Mouse (Mus musculus) forebrain, embryonic 13.5 days (tissue): Measurements from ENCODE around the gene Coq2. TPM values are rescaled to one million over a fixed set of nuclear protein-coding genes. Genes with fewer than 3 reads are reported as not detected.
A peak's percentile ranks its signal among the peaks of the same experiment; 100 is the strongest.

Experiments used
- ATAC-seq: fragments of 200-750 bp; cut with Nextera tagmentation; 2 replicates; pipeline ENCODE4 v1.8.0; 2017
- H3K27ac ChIP-seq: fragments of 300-500 bp; sonication (generic); 2 replicates; pipeline ENCODE4 v1.5.1; 2015; ENCODE audit warnings: inconsistent platforms, mild to moderate bottlenecking, moderate library complexity
- H3K27me3 ChIP-seq: fragments of 300-500 bp; sonication (generic); 2 replicates; pipeline ENCODE4 v1.6.1; 2015; ENCODE audit warnings: mild to moderate bottlenecking, inconsistent platforms
- H3K36me3 ChIP-seq: fragments of 300-500 bp; sonication (generic); 2 replicates; pipeline ENCODE4 v1.6.1; 2015; ENCODE audit warnings: mild to moderate bottlenecking, inconsistent platforms; ENCODE audit not compliant: poor library complexity, severe bottlenecking
- H3K4me1 ChIP-seq: fragments of 300-500 bp; sonication (generic); 2 replicates; pipeline ENCODE4 v1.6.1; 2015; ENCODE audit warnings: inconsistent platforms
- H3K4me2 ChIP-seq: fragments of 300-500 bp; sonication (generic); 2 replicates; pipeline ENCODE4 v1.6.1; 2015; ENCODE audit warnings: inconsistent platforms, mild to moderate bottlenecking, moderate library complexity
- H3K4me3 ChIP-seq: fragments of 300-500 bp; sonication (generic); 2 replicates; pipeline ENCODE4 v1.5.1; 2015; ENCODE audit warnings: mild to moderate bottlenecking, inconsistent platforms
- H3K9ac ChIP-seq: fragments of 300-500 bp; sonication (generic); 2 replicates; pipeline ENCODE4 v1.6.1; 2015; ENCODE audit warnings: mild to moderate bottlenecking, inconsistent platforms
- H3K9me3 ChIP-seq: fragments of 300-500 bp; sonication (generic); replicated peaks from 2 replicates; pipeline ENCODE4 v1.6.1; 2016; ENCODE audit warnings: inconsistent platforms
- WGBS: fragments of 180-500 bp; shearing (Covaris S2); methylation state at CpG from one replicate; pipeline ENCODE4 v1.1.7; 2015; 5-methylcytosine and 5-hydroxymethylcytosine counted together
- polyA plus RNA-seq: library from polyadenylated mRNA; unstranded; fragments of >200 nt; fragmentation: Nextera tagmentation; extraction: Ambion mirVana; gene quantifications from 2 replicates; pipeline ENCODE4 v1.2.1, GENCODE M21; 2015

Gene Coq2
- 42.7 and 43.6 TPM in 2 replicates for polyA plus RNA-seq

DNA sequence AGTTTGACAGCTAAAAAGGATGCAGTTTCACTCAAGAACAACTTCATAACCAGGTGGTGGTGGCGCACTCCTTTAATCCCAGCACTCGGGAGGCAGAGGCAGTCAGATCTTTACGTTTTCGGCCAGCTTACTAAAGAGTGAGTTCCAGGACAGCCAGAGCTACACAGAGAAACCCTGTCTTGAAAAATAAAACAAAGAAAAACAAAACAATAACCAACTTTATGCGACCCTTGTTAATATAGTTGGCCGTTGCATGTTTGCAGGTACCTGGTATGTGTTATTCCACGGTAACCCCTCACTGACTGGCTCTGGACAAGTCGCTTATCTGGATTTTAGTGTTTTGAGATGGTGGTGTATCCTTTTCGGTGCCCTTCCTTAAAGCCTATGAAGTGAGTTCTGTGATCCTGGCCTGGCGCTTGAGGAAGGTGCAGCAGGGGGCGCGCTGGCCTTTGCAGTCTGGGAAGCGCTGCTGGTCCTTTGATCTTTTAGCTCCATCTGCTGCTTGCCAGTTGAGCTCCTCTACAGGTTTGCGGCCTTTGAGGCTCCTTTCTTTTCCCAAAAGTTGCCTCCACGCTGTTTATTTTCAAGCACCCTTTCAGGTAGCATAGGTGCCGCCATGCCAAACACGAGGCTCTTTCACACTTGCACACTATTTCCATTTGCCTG is at the start of gene Coq2:
Coq2 (minus strand) TSS at position 430 of the 666 bp plus-strand sequence.
- Histone ChIP-seq H3K4me3 (peak within 1 kb of the TSS; percentile 82), H3K4me2 (peak within 1 kb of the TSS; percentile 66), H3K4me1 (peaks cover 28% of the 10 kb centered on the region), H3K27me3 (no peaks in the 10 kb centered on the region; the same call in 1 of the 2 replicates), H3K9ac (peak within 1 kb of the TSS; percentile 91), H3K27ac (peak within 1 kb of the TSS; percentile 31; the same call in 1 of the 2 replicates), H3K9me3 (no peaks in the 10 kb centered on the region), H3K36me3 (peaks cover 4% of the 10 kb centered on the region; the same call in 1 of the 2 replicates)
- 11% methylated on average over 17 of the region's 17 CpGs for WGBS
- ATAC-seq: peak; percentile 39

DNA sequence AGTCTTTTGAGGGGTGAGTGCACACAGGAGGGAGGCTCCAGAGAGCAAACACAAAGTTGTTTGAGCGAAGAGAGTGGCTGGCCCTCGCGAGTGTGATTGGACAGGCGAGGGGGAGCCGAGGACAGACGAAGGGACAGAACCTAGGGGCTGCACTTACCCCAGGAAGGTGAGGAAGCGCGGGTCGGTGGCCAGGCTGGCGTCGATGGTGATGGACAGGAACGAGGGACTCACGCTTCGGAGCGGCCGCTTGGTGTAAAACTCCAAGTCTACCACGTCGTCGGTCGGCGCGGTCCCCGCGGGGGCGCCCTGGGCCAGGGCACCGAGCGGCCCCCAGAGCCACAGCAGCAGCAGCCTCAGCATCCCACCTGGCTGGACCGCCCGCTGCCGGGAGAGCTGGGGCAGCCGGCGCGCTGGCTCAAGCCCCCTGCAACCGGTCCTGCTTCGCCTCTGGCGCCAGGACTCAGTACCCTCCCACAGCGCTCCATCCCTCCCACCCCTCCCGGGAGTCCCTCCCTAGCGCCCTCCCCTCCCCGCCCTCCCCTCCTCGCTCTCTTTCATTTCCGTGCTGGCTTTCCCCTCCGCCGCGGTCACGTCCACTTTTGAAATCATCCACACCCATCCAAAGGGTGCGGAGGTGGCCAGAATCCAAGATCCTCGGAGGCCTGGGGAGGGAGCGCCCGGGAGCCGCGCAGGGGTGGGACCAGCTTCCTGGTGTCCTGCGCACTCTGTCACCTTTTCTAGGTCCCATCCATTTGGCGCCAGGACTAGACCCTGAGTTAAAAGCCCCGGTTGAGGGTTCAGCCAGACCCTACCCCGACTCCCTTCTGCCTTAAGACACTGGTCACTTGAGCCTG is 44.5 kb upstream of the Coq2 start, which contains the start of gene Hpse:
Hpse (minus strand) TSS at position 482 of the 854 bp plus-strand sequence.
- no peak within 1 kb of the TSS for H3K27ac ChIP-seq
- H3K4me2 ChIP-seq: peak within 1 kb of the TSS; percentile 96
- peak within 1 kb of the TSS; percentile 66 for H3K9ac ChIP-seq
- H3K4me1 ChIP-seq: peaks cover 13% of the 10 kb centered on the region
- H3K36me3 ChIP-seq: no peaks in the 10 kb centered on the region
- H3K27me3 ChIP-seq: peaks cover 13% of the 10 kb centered on the region
- WGBS: under 1% methylated on average over 38 of the region's 56 CpGs
- peak; percentile 80 for ATAC-seq
- H3K4me3 ChIP-seq: peak within 1 kb of the TSS; percentile 52
- H3K9me3 ChIP-seq: no peaks in the 10 kb centered on the region; the same call in 1 of the 2 replicates

DNA sequence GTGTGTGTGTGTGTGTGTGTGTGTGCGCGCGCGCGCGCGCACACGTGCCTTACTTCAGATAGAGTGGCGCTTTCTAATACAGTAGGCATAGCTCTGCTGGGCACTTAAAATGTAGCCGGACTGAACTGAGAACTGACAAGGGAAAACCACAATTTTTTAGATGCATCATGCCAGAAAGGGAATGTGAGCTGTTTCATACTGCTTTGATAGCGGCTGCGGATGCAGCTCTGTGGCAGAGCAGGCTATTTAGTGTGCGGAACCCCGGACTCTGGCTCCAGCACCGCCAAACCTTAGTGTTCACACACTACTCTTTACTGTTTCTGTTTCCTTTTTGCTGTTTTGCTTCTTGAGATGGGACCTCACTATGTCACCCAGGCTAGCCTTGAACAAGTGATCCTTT is 41.8 kb upstream of the Coq2 start:
- H3K9me3 ChIP-seq: no peaks in the 10 kb centered on the region
- 94% methylated on average over 15 of the region's 15 CpGs for WGBS
- no peak for ATAC-seq

DNA sequence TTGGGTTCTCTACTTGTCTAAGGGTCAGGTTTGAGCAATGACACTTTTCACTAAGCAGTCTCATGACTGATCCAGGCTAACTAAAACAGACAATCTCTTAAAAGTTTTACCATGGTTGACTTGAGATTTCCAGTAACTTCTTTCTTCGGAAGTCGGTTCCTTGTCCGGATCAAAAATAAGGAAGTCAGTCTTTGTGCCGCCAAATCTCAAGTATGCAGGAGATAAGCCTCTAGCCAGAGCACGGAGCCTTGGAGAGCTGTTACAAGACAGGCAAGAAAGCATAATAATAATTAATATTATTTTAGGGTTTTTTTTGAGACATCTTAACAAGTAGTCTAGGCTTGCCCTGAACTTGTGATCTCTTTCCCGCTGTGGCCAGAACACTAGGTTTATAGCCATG is 36.3 kb upstream of the Coq2 start:
- Histone ChIP-seq H3K4me1 (no peaks in the 10 kb centered on the region), H3K36me3 (no peaks in the 10 kb centered on the region), H3K4me3 (no peak overlapping the region), H3K27me3 (no peaks in the 10 kb centered on the region), H3K4me2 (no peak overlapping the region), H3K27ac (no peak overlapping the region), H3K9ac (no peak overlapping the region), H3K9me3 (no peaks in the 10 kb centered on the region)
- 93% methylated on average over 6 of the region's 6 CpGs for WGBS
- ATAC-seq: no peak

More for the DNA sequence above, 41.8 kb upstream of the Coq2 start:
- Histone ChIP-seq H3K27ac (no peak overlapping the region), H3K4me3 (no peak overlapping the region), H3K4me1 (peaks cover 13% of the 10 kb centered on the region), H3K27me3 (peaks cover 13% of the 10 kb centered on the region), H3K9ac (no peak overlapping the region), H3K36me3 (no peaks in the 10 kb centered on the region), H3K4me2 (no peak overlapping the region)

DNA sequence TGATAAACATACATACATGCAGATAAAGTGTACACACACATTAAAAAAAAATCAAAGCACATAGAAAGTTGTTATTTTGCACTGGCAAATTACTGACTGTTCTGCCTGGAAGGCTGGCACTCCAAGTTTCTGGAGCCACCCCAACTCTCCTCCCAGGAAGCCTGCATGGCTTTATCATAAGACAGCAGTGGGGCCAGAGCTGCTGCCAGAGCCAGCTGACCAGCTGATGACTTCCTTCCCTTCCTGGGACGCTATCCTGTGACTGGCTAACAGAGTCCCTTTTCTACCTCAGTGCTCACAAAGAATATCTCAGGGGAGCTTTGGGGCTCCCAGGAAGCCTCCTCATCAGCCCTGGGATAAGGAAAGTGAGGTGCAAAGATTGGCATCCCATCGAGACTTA is 35.1 kb upstream of the Coq2 start:
- Histone ChIP-seq H3K4me3 (no peak overlapping the region), H3K27me3 (no peaks in the 10 kb centered on the region), H3K4me1 (no peaks in the 10 kb centered on the region), H3K4me2 (no peak overlapping the region), H3K36me3 (no peaks in the 10 kb centered on the region), H3K9me3 (no peaks in the 10 kb centered on the region), H3K27ac (no peak overlapping the region), H3K9ac (no peak overlapping the region)
- ATAC-seq: no peak
- 56% methylated on average over 2 of the region's 2 CpGs for WGBS

DNA sequence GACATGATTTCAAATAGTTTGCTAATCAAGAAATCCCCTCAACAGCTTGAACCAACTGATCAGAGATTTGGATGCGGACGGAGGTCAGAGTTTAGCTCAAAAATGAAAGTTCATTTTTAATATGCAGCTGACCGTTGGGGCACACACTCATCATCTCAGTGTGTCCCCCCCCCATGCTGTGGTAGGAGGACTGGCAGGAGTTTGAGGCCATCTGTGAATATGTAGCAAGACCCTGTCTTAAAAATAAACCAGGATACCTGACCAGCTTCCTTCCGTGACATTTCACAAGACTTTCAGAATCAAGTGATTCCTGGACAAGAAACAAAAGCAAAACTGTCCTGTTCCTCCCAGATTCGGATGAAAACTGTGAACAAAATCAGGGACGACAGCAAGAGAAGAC is 34.1 kb upstream of the Coq2 start:
- 89% methylated on average over 6 of the region's 6 CpGs for WGBS
- no peak for ATAC-seq
- Histone ChIP-seq H3K27ac (no peak overlapping the region), H3K9me3 (no peaks in the 10 kb centered on the region), H3K27me3 (no peaks in the 10 kb centered on the region), H3K36me3 (no peaks in the 10 kb centered on the region), H3K4me1 (no peaks in the 10 kb centered on the region), H3K9ac (no peak overlapping the region), H3K4me2 (no peak overlapping the region), H3K4me3 (no peak overlapping the region)

DNA sequence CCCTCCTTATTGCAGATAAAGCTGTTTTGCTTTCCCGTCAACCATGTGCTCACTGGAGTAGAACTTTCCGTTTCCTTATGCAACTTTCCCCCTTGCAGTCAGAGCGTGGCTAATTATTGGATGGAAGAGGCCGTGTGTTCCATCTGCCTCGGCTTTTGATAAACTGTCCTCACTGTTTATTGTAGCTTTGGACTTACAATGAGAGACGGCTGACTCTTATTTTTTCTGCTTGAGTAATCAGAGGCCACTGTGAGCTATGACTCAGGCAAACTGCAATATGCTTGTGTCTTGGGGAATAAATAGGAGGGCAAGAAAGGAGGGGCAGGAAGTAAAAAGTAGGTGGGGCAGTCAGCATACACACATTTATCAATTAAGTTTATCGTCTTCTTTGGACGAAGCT is 31.7 kb upstream of the Coq2 start:
- no peak for ATAC-seq
- H3K36me3 ChIP-seq: no peaks in the 10 kb centered on the region
- WGBS: 67% methylated on average over 8 of the region's 8 CpGs
- no peak overlapping the region for H3K9ac ChIP-seq
- H3K4me2 ChIP-seq: no peak overlapping the region
- H3K4me3 ChIP-seq: no peak overlapping the region
- no peaks in the 10 kb centered on the region for H3K9me3 ChIP-seq
- no peaks in the 10 kb centered on the region for H3K27me3 ChIP-seq
- no peaks in the 10 kb centered on the region for H3K4me1 ChIP-seq
- no peak overlapping the region for H3K27ac ChIP-seq

DNA sequence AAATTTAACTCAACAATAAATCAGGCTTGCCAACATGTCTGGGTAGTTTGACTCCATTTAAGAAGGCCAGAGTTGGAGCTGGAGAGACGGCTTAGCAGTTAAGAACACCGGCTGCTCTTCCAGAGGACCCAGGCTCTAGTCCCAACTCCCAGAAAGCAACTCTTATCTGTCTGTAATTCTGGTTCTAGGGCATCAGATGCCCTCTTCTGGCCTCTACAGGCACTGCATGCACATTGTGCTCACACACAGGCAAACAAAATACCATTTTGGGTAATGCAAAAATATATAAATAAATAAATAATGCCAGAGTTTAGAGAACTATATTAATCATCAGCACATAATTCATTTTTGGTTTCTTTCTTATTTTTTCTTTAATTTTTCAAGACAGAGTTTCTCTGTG is 29.3 kb upstream of the Coq2 start:
- Histone ChIP-seq H3K9me3 (no peaks in the 10 kb centered on the region), H3K27ac (no peak overlapping the region), H3K4me3 (no peak overlapping the region), H3K4me2 (no peak overlapping the region), H3K36me3 (no peaks in the 10 kb centered on the region), H3K27me3 (no peaks in the 10 kb centered on the region), H3K9ac (no peak overlapping the region), H3K4me1 (no peaks in the 10 kb centered on the region)
- 98% methylated on average over 2 of the region's 2 CpGs for WGBS
- ATAC-seq: no peak

DNA sequence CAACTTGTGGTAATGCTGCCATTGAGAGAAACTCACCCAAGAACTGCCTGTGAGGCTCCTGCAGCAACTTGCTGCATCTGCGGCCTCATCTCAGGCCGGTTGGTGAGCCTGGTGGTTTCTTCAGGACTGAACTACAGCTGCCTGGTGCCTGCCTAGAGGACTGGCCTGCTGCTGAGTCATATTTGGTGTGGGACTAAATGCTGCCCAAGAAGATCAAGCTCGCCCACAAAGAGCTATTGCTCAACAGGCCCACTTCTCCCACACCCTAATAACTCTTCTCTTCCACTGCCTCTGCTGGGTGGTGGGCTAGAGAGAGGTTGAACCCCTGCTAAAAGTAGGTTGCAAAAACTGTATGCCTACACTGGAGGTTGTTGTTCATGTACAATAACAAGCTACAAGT is 27.4 kb upstream of the Coq2 start:
- H3K27ac ChIP-seq: no peak overlapping the region
- no peaks in the 10 kb centered on the region for H3K4me1 ChIP-seq
- WGBS: 93% methylated on average over 3 of the region's 3 CpGs
- H3K27me3 ChIP-seq: no peaks in the 10 kb centered on the region
- no peaks in the 10 kb centered on the region for H3K9me3 ChIP-seq
- ATAC-seq: no peak
- H3K36me3 ChIP-seq: no peaks in the 10 kb centered on the region
- H3K4me3 ChIP-seq: no peak overlapping the region
- no peak overlapping the region for H3K4me2 ChIP-seq
- no peak overlapping the region for H3K9ac ChIP-seq

DNA sequence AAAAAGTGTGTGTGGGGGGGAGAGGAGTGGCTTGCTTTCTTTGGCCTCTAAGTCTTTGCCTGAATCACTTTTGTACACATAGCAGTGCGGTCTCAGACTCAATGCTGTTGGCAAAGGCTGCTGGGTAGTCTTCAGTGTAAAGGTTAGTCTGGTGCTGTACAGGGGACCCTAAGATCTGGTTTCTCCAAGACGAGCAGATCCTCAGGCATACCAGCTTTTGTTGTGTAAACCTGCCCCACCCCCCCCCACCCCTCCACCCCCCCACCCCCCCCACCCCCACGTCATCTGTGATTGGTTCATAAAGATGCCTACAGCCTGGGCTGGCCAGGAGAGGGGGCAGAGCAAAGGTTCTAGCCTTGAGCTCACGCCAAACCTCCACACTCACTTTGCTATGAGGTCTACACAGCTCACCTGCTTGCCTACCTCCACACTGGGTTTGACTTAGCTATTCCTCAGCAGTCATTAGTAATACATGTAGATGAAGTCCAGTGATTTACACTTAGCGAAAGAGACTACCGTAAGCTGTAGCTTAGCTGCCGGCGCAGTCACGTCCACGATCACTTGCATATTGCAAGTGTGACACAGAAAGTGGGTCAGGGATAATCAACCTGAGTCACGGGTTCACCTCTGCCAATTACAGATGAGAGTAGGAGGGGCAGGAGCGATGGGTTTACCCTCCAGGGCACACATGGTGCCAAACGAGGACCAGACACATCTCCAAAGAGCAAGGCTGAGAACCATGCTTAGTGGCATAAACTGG is 26.1 kb upstream of the Coq2 start:
- Histone ChIP-seq H3K27ac (no peak overlapping the region), H3K9me3 (no peaks in the 10 kb centered on the region), H3K4me1 (no peaks in the 10 kb centered on the region), H3K4me2 (no peak overlapping the region), H3K36me3 (no peaks in the 10 kb centered on the region), H3K27me3 (no peaks in the 10 kb centered on the region), H3K4me3 (no peak overlapping the region), H3K9ac (no peak overlapping the region)
- 86% methylated on average over 13 of the region's 13 CpGs for WGBS
- ATAC-seq: no peak

DNA sequence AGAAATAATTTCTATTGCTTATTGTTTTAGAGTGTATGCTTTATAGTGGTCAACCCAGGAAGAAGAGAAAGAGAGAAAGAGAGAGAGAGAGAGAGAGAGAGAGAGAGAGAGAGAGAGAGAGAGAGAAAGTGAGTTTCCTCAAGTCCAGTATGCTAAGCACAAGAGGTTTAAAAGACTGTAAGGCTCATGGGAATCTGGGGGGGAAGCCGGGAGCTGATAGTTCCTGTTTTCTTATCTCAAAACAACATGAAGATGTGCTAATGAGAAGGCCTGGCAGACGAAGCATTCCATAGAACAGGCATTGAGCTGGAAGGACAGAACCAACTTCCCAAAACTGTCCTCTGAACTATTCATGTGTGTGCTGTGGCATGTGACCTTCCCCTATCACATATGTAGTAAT is 22.9 kb upstream of the Coq2 start:
- Histone ChIP-seq H3K27me3 (no peaks in the 10 kb centered on the region), H3K9ac (no peak overlapping the region), H3K4me1 (no peaks in the 10 kb centered on the region), H3K4me2 (no peak overlapping the region), H3K27ac (no peak overlapping the region), H3K9me3 (no peaks in the 10 kb centered on the region), H3K4me3 (no peak overlapping the region), H3K36me3 (no peaks in the 10 kb centered on the region)
- 73% methylated on average over 2 of the region's 2 CpGs for WGBS
- no peak for ATAC-seq

DNA sequence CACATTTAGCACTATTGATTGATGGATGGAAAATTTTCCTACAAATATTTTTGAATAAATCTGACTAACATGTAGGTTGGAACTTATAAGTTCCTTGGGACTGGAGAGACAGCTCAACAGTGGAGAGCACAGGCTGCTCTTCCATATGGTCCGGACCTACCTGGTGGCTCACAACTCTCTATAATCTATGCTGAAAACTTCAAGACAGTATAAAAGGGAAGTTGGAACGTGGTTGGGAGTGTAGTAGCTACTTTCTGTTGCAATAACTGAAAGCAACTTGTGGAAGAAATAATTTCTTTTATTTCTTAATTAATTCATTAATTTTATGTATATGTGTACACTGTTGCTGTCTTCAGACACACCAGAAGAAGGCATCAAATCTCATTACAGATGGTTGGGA is 22.5 kb upstream of the Coq2 start:
- Histone ChIP-seq H3K9ac (no peak overlapping the region), H3K4me1 (no peaks in the 10 kb centered on the region), H3K9me3 (no peaks in the 10 kb centered on the region), H3K36me3 (no peaks in the 10 kb centered on the region), H3K4me3 (no peak overlapping the region), H3K4me2 (no peak overlapping the region), H3K27me3 (no peaks in the 10 kb centered on the region), H3K27ac (no peak overlapping the region)
- WGBS: 73% methylated on average over 2 of the region's 2 CpGs
- no peak for ATAC-seq
